Mouse (Mus musculus): ENCODE measurements around the gene Ube2l6. TPM values are rescaled to one million over a fixed set of nuclear protein-coding genes. Genes with fewer than 3 reads are reported as not detected.

Ube2l6 gene
- polyA plus RNA-seq, 1 experiment: 47.0 TPM

- no peaks in the 10 kb centered on the region for H3K4me1 ChIP-seq (ENCODE audit: control insufficient read depth, insufficient read depth, low read length)
- DNase-seq: no peak
- WGBS: 88% methylated on average over 1 of the region's 1 CpGs
- no peak overlapping the region for H3K4me3 ChIP-seq (replicated peaks; ENCODE audit: extremely low read depth, low read depth, low read length)
- no peak for TF ChIP-seq CTCF (IDR thresholded peaks at IDR 0.05; ENCODE audit: insufficient read depth, low read length)
- no peak for TF ChIP-seq POLR2A (IDR thresholded peaks at IDR 0.05; ENCODE audit: borderline replicate concordance, extremely low read depth, low read depth, low read length)
These were observed 59.9 kb downstream of the Ube2l6 start for GRCm38 (mm10) chr2:84858551-84858950.

Other genes with a start within 250 kb of the Ube2l6 start
- 86.2 and 130 TPM in 2 replicates for gene Ctnnd1, start 148.1 kb upstream of the Ube2l6 start, polyA plus RNA-seq (2012; rRNA removed)
- gene Btbd18, start 139.7 kb upstream of the Ube2l6 start, polyA plus RNA-seq (2012; rRNA removed): 0.05 TPM in 1 of 2 replicates, not detected in the other
- gene Selenoh, start 128.1 kb upstream of the Ube2l6 start, polyA plus RNA-seq (2012; rRNA removed): 40.4 and 51.7 TPM in 2 replicates
- gene Gm28635, start 120.8 kb upstream of the Ube2l6 start, polyA plus RNA-seq (2012; rRNA removed): not detected in 2 replicates
- 6.9 and 8.9 TPM in 2 replicates for gene Med19, start 120.4 kb upstream of the Ube2l6 start, polyA plus RNA-seq (2012; rRNA removed)
- gene Tmx2, start 119.7 kb upstream of the Ube2l6 start, polyA plus RNA-seq (2012; rRNA removed): 41.8 and 57.7 TPM in 2 replicates
- 34.6 and 41.4 TPM in 2 replicates for gene Zdhhc5, start 83.6 kb upstream of the Ube2l6 start, polyA plus RNA-seq (2012; rRNA removed)
- 6.0 and 10.3 TPM in 2 replicates for gene Clp1, start 71.5 kb upstream of the Ube2l6 start, polyA plus RNA-seq (2012; rRNA removed)
- gene Ypel4, start 64.8 kb upstream of the Ube2l6 start, polyA plus RNA-seq (2012; rRNA removed): 1.6 and 2.0 TPM in 2 replicates
- gene Gm19426, start 55.2 kb upstream of the Ube2l6 start, polyA plus RNA-seq (2012; rRNA removed): 1.8 and 4.1 TPM in 2 replicates
- 822 and 853 TPM in 2 replicates for gene Serping1, start 23.4 kb upstream of the Ube2l6 start, polyA plus RNA-seq (2012; rRNA removed)
- 3.5 TPM in 1 of 2 replicates, not detected in the other for gene Smtnl1, start 23.8 kb downstream of the Ube2l6 start, polyA plus RNA-seq (2012; rRNA removed)
- gene Timm10, start 28.2 kb downstream of the Ube2l6 start, polyA plus RNA-seq (2012; rRNA removed): 20.2 and 25.1 TPM in 2 replicates
- 3.9 and 7.5 TPM in 2 replicates for gene Slc43a1, start 40.0 kb downstream of the Ube2l6 start, polyA plus RNA-seq (2012; rRNA removed)
- 2.7 and 9.7 TPM in 2 replicates for gene Rtn4rl2, start 87.9 kb downstream of the Ube2l6 start, polyA plus RNA-seq (2012; rRNA removed)
- gene Slc43a3, start 137.8 kb downstream of the Ube2l6 start, polyA plus RNA-seq (2012; rRNA removed): 325 and 376 TPM in 2 replicates
- gene Prg2, start 181.6 kb downstream of the Ube2l6 start, polyA plus RNA-seq (2012; rRNA removed): 0.15 and 1.2 TPM in 2 replicates
- gene Prg3, start 189.4 kb downstream of the Ube2l6 start, polyA plus RNA-seq (2012; rRNA removed): not detected in 2 replicates
- 72.9 and 97.8 TPM in 2 replicates for gene Ssrp1, start 238.4 kb downstream of the Ube2l6 start, polyA plus RNA-seq (2012; rRNA removed)
- 0.20 and 0.27 TPM in 2 replicates for gene P2rx3, start 238.6 kb downstream of the Ube2l6 start, polyA plus RNA-seq (2012; rRNA removed)
- 208 and 218 TPM in 2 replicates for gene Tnks1bp1, start 249.2 kb downstream of the Ube2l6 start, polyA plus RNA-seq (2012; rRNA removed)

All from lung, adult 2 months (tissue).